Mouse (Mus musculus) heart, postnatal 0 days (tissue): Measurements from ENCODE around the gene Tmem259. TPM values are rescaled to one million over a fixed set of nuclear protein-coding genes. Genes with fewer than 3 reads are reported as not detected.
"Not testable (repeated sequence)": the region's sequence is repeated elsewhere in the genome, so short reads cannot be mapped to it uniquely, and the experiment has no call there.

ENCODE experiments used
- ATAC-seq: fragments of 200-750 bp; cut with Nextera tagmentation; 2 replicates; pipeline ENCODE4 v1.8.0; 2017; ENCODE audit warnings: low read depth, moderate number of reproducible peaks, moderate library complexity; ENCODE audit not compliant: insufficient read depth
- DNase-seq: peaks from one replicate; pipeline ENCODE4 v3.0.0-alpha.2; 2016; ENCODE audit warnings: low spot score
- H3K27ac ChIP-seq: fragments of 300-500 bp; sonication (generic); 2 replicates; pipeline ENCODE4 v1.5.1; 2014; ENCODE audit warnings: low read depth, mild to moderate bottlenecking
- H3K27me3 ChIP-seq: fragments of 300-500 bp; sonication (generic); 2 replicates; pipeline ENCODE4 v1.6.1; 2014; ENCODE audit warnings: low read length, mixed read lengths; ENCODE audit not compliant: control insufficient read depth, insufficient read depth
- H3K36me3 ChIP-seq: fragments of 300-500 bp; sonication (generic); replicated peaks from 2 replicates; pipeline ENCODE4 v1.6.1; 2014; ENCODE audit warnings: low read length, mixed read lengths; ENCODE audit not compliant: control insufficient read depth, insufficient read depth
- H3K4me1 ChIP-seq: fragments of 300-500 bp; sonication (generic); 2 replicates; pipeline ENCODE4 v1.6.1; 2014; ENCODE audit warnings: antibody characterized with exemption; ENCODE audit not compliant: control insufficient read depth, insufficient read depth
- H3K4me2 ChIP-seq: fragments of 300-500 bp; sonication (generic); 2 replicates; pipeline ENCODE4 v1.6.1; 2014; ENCODE audit warnings: low read depth, mild to moderate bottlenecking, low read length, moderate library complexity
- H3K4me3 ChIP-seq: fragments of 300-500 bp; sonication (generic); 2 replicates; pipeline ENCODE4 v1.5.1; 2014; ENCODE audit warnings: low read depth, low read length
- H3K9ac ChIP-seq: fragments of 300-500 bp; sonication (generic); replicated peaks from 2 replicates; pipeline ENCODE4 v1.6.1; 2014; ENCODE audit warnings: low read depth, low read length, mixed read lengths
- H3K9me3 ChIP-seq: fragments of 300-500 bp; sonication (generic); replicated peaks from 2 replicates; pipeline ENCODE4 v1.6.1; 2016; ENCODE audit warnings: low read length; ENCODE audit not compliant: control insufficient read depth
- CTCF ChIP-seq: IDR thresholded peaks from 2 replicates; pipeline ENCODE4 v1.5.1; 2016; ENCODE audit warnings: antibody characterized with exemption, control low read depth, low read depth
- EP300 ChIP-seq: IDR thresholded peaks from 2 replicates; pipeline ENCODE4 v1.6.1; 2016; ENCODE audit warnings: antibody characterized with exemption, low read depth
- WGBS: fragments of 180-500 bp; shearing (Covaris S2); extraction: QIAGEN DNeasy Blood & Tissue Kit; methylation state at CpG from one replicate; pipeline ENCODE4 v1.1.7; 2014; 5-methylcytosine and 5-hydroxymethylcytosine counted together
- polyA plus RNA-seq: library from polyadenylated mRNA; unstranded; fragments of >200 nt; fragmentation: Nextera tagmentation; extraction: Ambion mirVana; gene quantifications from 2 replicates; pipeline ENCODE4 v1.2.1, GENCODE M21; 2015
- total RNA-seq: library from RNA; depleted of rRNA; stranded (reverse); fragments of >200 nt; gene quantifications from 2 replicates; pipeline ENCODE4 v1.2.3, GENCODE M21; 2014; ENCODE audit warnings: low replicate concordance

Tmem259 gene
- total and polyA plus RNA-seq, 2 experiments from 2014 or later = 18.0 to 162 TPM

DNA sequence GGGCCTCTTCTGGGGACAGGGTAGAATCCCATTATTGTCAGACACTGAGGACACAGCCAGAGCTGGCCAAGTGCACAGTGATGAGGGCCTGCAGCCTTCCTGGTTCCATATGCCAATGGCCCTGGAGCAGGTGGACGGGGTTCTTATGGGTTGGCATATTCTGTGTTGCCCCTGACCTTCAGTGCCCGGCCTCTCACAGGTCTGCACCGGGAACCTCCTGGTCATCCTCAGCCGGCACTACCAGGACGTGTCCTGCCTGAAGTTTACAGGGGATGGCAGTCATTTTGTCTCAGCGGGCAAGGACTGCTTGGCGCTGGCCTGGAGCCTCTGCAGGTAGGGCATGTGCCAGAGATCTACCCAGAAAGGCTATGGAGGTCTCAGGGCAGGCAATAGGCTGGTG lies 19.4 kb downstream of the Tmem259 start:
- no peak for TF ChIP-seq CTCF
- no peak for TF ChIP-seq EP300

DNA sequence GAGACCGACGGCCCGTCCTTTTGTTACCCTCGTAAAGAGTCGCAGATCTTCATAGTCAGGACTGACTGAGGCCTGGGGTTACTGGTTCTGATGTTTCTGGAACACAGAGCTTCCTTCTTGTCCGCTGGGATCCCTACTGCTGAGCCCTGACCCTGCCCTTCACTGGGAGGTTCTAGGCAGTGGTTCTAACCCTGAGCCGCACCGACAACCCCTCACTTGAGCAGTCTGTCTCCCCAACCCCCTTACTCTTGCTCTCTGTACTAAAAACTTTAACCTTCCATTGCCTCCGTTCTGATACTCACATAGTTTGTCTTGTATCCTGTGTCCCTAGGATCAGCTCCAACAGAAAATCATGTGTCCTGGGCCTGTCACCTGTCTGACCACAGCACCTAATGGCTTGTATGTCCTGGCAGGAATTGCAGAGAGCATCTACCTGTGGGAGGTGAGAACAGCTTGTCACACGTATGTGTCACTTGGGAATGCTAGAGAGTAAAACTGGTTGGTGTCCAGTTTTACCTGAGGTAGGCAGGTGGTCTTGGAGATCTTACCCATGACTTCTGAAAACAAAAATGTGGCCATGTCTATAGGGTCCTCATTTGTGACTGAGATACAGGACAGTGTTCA lies 23.3 kb downstream of the Tmem259 start:
- peaks cover 38% of the 10 kb centered on the region for H3K36me3 ChIP-seq
- H3K4me1 ChIP-seq = 0 out of 2 replicates have a peak, but pooled peaks cover 7% of the 10 kb centered on the region
- no peaks in the 10 kb centered on the region for H3K9me3 ChIP-seq
- peak overlapping the region; percentile 68 for H3K9ac ChIP-seq
- H3K27me3 ChIP-seq = no peaks in the 10 kb centered on the region
- H3K27ac ChIP-seq = no peak overlapping the region
- H3K4me3 ChIP-seq = peak overlapping the region; percentile 98
- no peak for ATAC-seq
- DNase-seq = no peak
- no peak for TF ChIP-seq CTCF
- no peak for TF ChIP-seq EP300
- H3K4me2 ChIP-seq = peak overlapping the region; percentile 70
- WGBS = 13% methylated on average over 10 of the region's 10 CpGs

More for the DNA sequence above, 19.4 kb downstream of the Tmem259 start:
- no peak overlapping the region for H3K27ac ChIP-seq
- ATAC-seq (no peak), DNase-seq (no peak)
- H3K4me3 ChIP-seq = no peak overlapping the region
- H3K36me3 ChIP-seq = peaks cover 62% of the 10 kb centered on the region
- H3K27me3 ChIP-seq = peaks cover 5% of the 10 kb centered on the region; the same call in 1 of the 2 replicates
- 0 out of 2 replicates have a peak, but pooled peaks cover 7% of the 10 kb centered on the region for H3K4me1 ChIP-seq
- H3K9ac ChIP-seq = no peak overlapping the region
- H3K9me3 ChIP-seq = no peaks in the 10 kb centered on the region
- WGBS = 92% methylated on average over 7 of the region's 7 CpGs
- no peak overlapping the region for H3K4me2 ChIP-seq

DNA sequence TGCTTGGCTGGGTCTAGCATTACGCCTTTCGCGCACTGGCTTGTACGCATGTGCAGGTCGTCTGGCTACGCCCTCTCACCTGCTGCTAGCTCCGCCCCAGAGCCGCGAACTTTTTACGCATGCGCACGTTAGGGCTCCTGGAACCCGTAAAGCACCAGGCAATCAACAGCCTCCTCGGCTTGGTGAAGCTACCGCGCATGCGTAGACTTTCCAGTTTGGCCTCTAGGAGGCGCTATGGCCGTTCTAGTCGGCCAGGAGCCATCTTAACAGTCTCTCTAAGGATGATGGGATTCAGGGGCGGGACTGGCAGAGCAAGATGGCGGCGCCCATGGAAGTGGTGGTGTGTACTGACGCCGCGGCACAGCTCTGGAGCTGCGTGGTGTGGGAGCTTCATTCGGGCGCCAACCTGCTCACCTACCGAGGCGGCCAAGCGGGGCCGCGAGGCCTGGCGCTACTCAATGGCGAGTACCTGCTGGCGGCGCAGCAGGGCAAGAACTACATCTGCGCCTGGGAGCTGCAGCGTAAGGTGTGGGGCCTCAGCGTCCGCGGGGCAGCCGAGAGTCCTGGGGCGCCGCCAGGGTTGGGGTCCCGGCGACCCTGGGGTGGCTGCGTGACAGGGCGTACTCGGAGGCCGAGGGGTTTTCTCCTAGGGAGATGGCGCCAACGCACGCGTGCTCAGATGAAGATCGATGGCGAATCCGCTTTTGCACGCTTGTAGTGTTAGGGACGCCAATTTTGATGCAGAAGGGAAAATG lies 24.1 kb downstream of the Tmem259 start, which contains the start of gene Wdr18:
Gene Wdr18, plus strand, starts transcription at position 306 of the 755 bp plus-strand sequence.
- H3K4me3 ChIP-seq = peak within 1 kb of the TSS; percentile 98
- H3K4me2 ChIP-seq = peak within 1 kb of the TSS; percentile 70
- TF ChIP-seq CTCF = peak; percentile 99
- TF ChIP-seq EP300 = no peak
- under 1% methylated on average over 61 of the region's 61 CpGs for WGBS
- 0 out of 2 replicates have a peak, but pooled peaks cover 7% of the 10 kb centered on the region for H3K4me1 ChIP-seq
- no peaks in the 10 kb centered on the region for H3K27me3 ChIP-seq
- DNase-seq (peak; percentile 99), ATAC-seq (peak; percentile 96)
- H3K36me3 ChIP-seq = peaks cover 31% of the 10 kb centered on the region
- peak within 1 kb of the TSS; percentile 68 for H3K9ac ChIP-seq
- no peaks in the 10 kb centered on the region for H3K9me3 ChIP-seq
- H3K27ac ChIP-seq = peak within 1 kb of the TSS; percentile 71

DNA sequence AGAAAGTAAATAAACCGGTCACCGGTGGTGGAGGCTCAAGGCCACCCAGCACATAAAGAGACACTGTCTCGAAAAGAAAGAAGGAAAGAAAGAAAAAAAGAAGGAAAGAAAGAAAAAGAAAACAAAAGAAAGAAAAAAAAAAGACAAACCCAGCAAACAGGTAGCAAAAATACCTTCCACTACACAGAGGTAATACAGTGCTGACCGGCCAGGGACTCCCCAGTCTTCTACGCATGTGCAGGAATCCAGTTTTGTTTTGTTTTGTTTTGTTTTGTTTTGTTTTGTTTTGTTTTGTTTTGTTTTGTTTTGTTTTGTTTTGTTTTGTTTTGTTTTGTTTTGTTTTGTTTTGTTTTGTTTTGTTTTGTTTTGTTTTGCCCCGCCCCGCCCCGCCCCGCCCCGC lies 24.7 kb downstream of the Tmem259 start:
- not testable (repeated sequence) for H3K9me3 ChIP-seq, DNase-seq, H3K27me3 ChIP-seq, ATAC-seq, H3K4me1 ChIP-seq, H3K9ac ChIP-seq
- H3K4me2 ChIP-seq = peak overlapping the region; percentile 70
- 32% methylated on average over 10 of the region's 10 CpGs for WGBS
- peak overlapping the region; percentile 98; the same call in 1 of the 2 replicates for H3K4me3 ChIP-seq
- 0 out of 2 replicates have a peak overlapping the region, but pooled peaks have one; percentile 53 for H3K27ac ChIP-seq
- peaks cover 25% of the 10 kb centered on the region for H3K36me3 ChIP-seq

DNA sequence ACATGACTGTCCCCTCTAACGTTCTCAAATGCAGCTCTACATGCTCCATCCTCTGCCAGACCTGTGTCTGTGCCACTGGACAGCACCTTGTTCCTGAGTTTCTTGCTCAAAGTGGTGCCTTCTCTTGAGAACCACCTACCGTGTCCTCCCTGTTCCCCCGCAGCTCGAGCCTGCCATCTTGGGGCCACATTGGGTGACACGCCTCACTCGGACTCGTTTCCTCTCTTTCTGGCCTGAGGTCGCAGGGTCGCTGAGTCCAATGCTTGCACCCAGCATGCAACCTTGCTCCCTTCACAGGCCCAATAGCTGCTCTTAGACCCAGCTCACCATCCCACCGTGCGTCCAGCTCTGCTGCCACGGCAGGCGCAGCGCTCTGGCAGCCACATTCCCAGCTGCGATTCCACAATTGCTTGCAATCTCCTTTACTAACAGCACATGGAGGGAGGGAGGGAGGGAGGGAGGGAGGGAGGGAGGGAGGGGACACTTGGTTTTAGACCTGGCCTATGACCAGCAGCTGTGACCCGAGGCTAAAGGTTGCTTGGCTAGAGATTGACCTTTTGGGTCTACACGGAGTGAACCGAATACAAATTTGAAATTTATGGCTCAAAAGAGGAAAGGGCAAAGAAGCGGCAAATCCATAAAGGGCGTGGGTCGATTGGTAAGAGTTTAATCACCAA lies 25.9 kb downstream of the Tmem259 start:
- Histone ChIP-seq H3K27ac (no peak overlapping the region), H3K27me3 (no peaks in the 10 kb centered on the region), H3K9ac (no peak overlapping the region), H3K4me1 (0 out of 2 replicates have a peak, but pooled peaks cover 7% of the 10 kb centered on the region), H3K9me3 (no peaks in the 10 kb centered on the region), H3K36me3 (peaks cover 13% of the 10 kb centered on the region), H3K4me2 (peak overlapping the region; percentile 17; the same call in 1 of the 2 replicates), H3K4me3 (no peak overlapping the region)
- TF ChIP-seq EP300 (no peak), CTCF (peak; percentile 94)
- DNase-seq (peak; percentile 68), ATAC-seq (no peak)
- 15% methylated on average over 21 of the region's 21 CpGs for WGBS
